Mouse (Mus musculus): ENCODE data around the gene Myrip. TPM values are rescaled to one million over a fixed set of nuclear protein-coding genes. Genes with fewer than 3 reads are reported as not detected.
"Not testable (repeated sequence)": the region's sequence is repeated elsewhere in the genome, so short reads cannot be mapped to it uniquely, and the experiment has no call there.

Myrip gene
- total RNA-seq, 1 experiment: 0.40 TPM

GRCm38 (mm10) chr9:120396579-120397185 lies 95.4 kb downstream of the Myrip start:
- no peak overlapping the region for H3K4me3 ChIP-seq (ENCODE audit: insufficient read depth in 1 of 2, low read depth in 1 of 2, low read length in 2 of 2, poor library complexity in 1 of 2, severe bottlenecking in 1 of 2)
- H3K36me3 ChIP-seq (ENCODE audit: control insufficient read depth, insufficient read depth, low read length, poor library complexity, severe bottlenecking): no peaks in the 10 kb centered on the region
- no peak overlapping the region for H3K9ac ChIP-seq (ENCODE audit: insufficient read depth, low read depth, low read length, poor library complexity, severe bottlenecking)
- H3K9me3 ChIP-seq (ENCODE audit: control insufficient read depth, insufficient read depth, low read depth, low read length): no peaks in the 10 kb centered on the region
- in situ Hi-C loops (cut with MboI; ENCODE audit: low sequenced_read_pairs in 2 of 2, unreplicated experiment in 2 of 2): no loop called here
- H3K4me1 ChIP-seq (ENCODE audit: control insufficient read depth in 2 of 2, insufficient read depth in 2 of 2, low read length in 2 of 2, poor library complexity in 1 of 2): no peaks in the 10 kb centered on the region
- H3K27ac ChIP-seq (ENCODE audit: insufficient read depth, low read depth, low read length, poor library complexity, severe bottlenecking): no peak overlapping the region
- TF ChIP-seq HCFC1 (IDR thresholded peaks at IDR 0.05; ENCODE audit: borderline replicate concordance, insufficient read depth, low read length) (no peak), ZC3H11A (IDR thresholded peaks at IDR 0.05; ENCODE audit: borderline replicate concordance, low read depth, low read length) (no peak), CHD2 (IDR thresholded peaks at IDR 0.05; ENCODE audit: low read depth, low read length) (no peak), MAFK (IDR thresholded peaks at IDR 0.05; ENCODE audit: insufficient read depth, low read depth, low read length) (no peak), ZNF384 (IDR thresholded peaks at IDR 0.05; ENCODE audit: low read depth, low read length) (no peak)
- no peak for DNase-seq (ENCODE audit: low read depth, low spot score)

GRCm38 (mm10) chr9:120398289-120398688 lies 97.0 kb downstream of the Myrip start:
- no peak overlapping the region for H3K4me3 ChIP-seq (ENCODE audit: insufficient read depth in 1 of 2, low read depth in 1 of 2, low read length in 2 of 2, poor library complexity in 1 of 2, severe bottlenecking in 1 of 2)
- TF ChIP-seq CHD2 (IDR thresholded peaks at IDR 0.05; ENCODE audit: low read depth, low read length): no peak
- DNase-seq (ENCODE audit: low read depth, low spot score): no peak
- H3K4me1 ChIP-seq (ENCODE audit: control insufficient read depth in 2 of 2, insufficient read depth in 2 of 2, low read length in 2 of 2, poor library complexity in 1 of 2): no peaks in the 10 kb centered on the region
- H3K36me3 ChIP-seq (ENCODE audit: control insufficient read depth, insufficient read depth, low read length, poor library complexity, severe bottlenecking): no peaks in the 10 kb centered on the region
- in situ Hi-C loops (cut with MboI; ENCODE audit: low sequenced_read_pairs in 2 of 2, unreplicated experiment in 2 of 2): no loop called here
- no peak overlapping the region for H3K27ac ChIP-seq (ENCODE audit: insufficient read depth, low read depth, low read length, poor library complexity, severe bottlenecking)
- H3K9me3 ChIP-seq (ENCODE audit: control insufficient read depth, insufficient read depth, low read depth, low read length): no peaks in the 10 kb centered on the region
- no peak overlapping the region for H3K9ac ChIP-seq (ENCODE audit: insufficient read depth, low read depth, low read length, poor library complexity, severe bottlenecking)

GRCm38 (mm10) chr9:120399537-120399936 lies 98.2 kb downstream of the Myrip start:
- in situ Hi-C loops (cut with MboI; ENCODE audit: low sequenced_read_pairs in 2 of 2, unreplicated experiment in 2 of 2); H3K27ac ChIP-seq (ENCODE audit: insufficient read depth, low read depth, low read length, poor library complexity, severe bottlenecking); H3K9ac ChIP-seq (ENCODE audit: insufficient read depth, low read depth, low read length, poor library complexity, severe bottlenecking); H3K36me3 ChIP-seq (ENCODE audit: control insufficient read depth, insufficient read depth, low read length, poor library complexity, severe bottlenecking); H3K4me1 ChIP-seq (ENCODE audit: control insufficient read depth in 2 of 2, insufficient read depth in 2 of 2, low read length in 2 of 2, poor library complexity in 1 of 2); H3K9me3 ChIP-seq (ENCODE audit: control insufficient read depth, insufficient read depth, low read depth, low read length); H3K4me3 ChIP-seq (ENCODE audit: insufficient read depth in 1 of 2, low read depth in 1 of 2, low read length in 2 of 2, poor library complexity in 1 of 2, severe bottlenecking in 1 of 2): not testable (repeated sequence)
- DNase-seq (ENCODE audit: low read depth, low spot score): peak; percentile 28

- Histone ChIP-seq H3K4me3 (ENCODE audit: insufficient read depth in 1 of 2, low read depth in 1 of 2, low read length in 2 of 2, poor library complexity in 1 of 2, severe bottlenecking in 1 of 2) (no peak overlapping the region), H3K9me3 (ENCODE audit: control insufficient read depth, insufficient read depth, low read depth, low read length) (no peaks in the 10 kb centered on the region), H3K4me1 (ENCODE audit: control insufficient read depth in 2 of 2, insufficient read depth in 2 of 2, low read length in 2 of 2, poor library complexity in 1 of 2) (no peaks in the 10 kb centered on the region), H3K36me3 (ENCODE audit: control insufficient read depth, insufficient read depth, low read length, poor library complexity, severe bottlenecking) (no peaks in the 10 kb centered on the region), H3K27ac (ENCODE audit: insufficient read depth, low read depth, low read length, poor library complexity, severe bottlenecking) (no peak overlapping the region), H3K9ac (ENCODE audit: insufficient read depth, low read depth, low read length, poor library complexity, severe bottlenecking) (no peak overlapping the region)
- no peak for TF ChIP-seq ZNF384 (IDR thresholded peaks at IDR 0.05; ENCODE audit: low read depth, low read length)
- no peak for TF ChIP-seq CHD2 (IDR thresholded peaks at IDR 0.05; ENCODE audit: low read depth, low read length)
- TF ChIP-seq MAFK (IDR thresholded peaks at IDR 0.05; ENCODE audit: insufficient read depth, low read depth, low read length): no peak
- no peak for TF ChIP-seq HCFC1 (IDR thresholded peaks at IDR 0.05; ENCODE audit: borderline replicate concordance, insufficient read depth, low read length)
- TF ChIP-seq ZC3H11A (IDR thresholded peaks at IDR 0.05; ENCODE audit: borderline replicate concordance, low read depth, low read length): no peak
- in situ Hi-C loops (cut with MboI; ENCODE audit: low sequenced_read_pairs in 2 of 2, unreplicated experiment in 2 of 2): no loop called here
- no peak for DNase-seq (ENCODE audit: low read depth, low spot score)
These were observed 101.1 kb downstream of the Myrip start for GRCm38 (mm10) chr9:120402368-120402767.

- TF ChIP-seq HCFC1 (IDR thresholded peaks at IDR 0.05; ENCODE audit: borderline replicate concordance, insufficient read depth, low read length) (no peak), CHD2 (IDR thresholded peaks at IDR 0.05; ENCODE audit: low read depth, low read length) (no peak), MAFK (IDR thresholded peaks at IDR 0.05; ENCODE audit: insufficient read depth, low read depth, low read length) (no peak), ZC3H11A (IDR thresholded peaks at IDR 0.05; ENCODE audit: borderline replicate concordance, low read depth, low read length) (no peak), ZNF384 (IDR thresholded peaks at IDR 0.05; ENCODE audit: low read depth, low read length) (no peak)
- no peaks in the 10 kb centered on the region for H3K4me1 ChIP-seq (ENCODE audit: control insufficient read depth in 2 of 2, insufficient read depth in 2 of 2, low read length in 2 of 2, poor library complexity in 1 of 2)
- H3K36me3 ChIP-seq (ENCODE audit: control insufficient read depth, insufficient read depth, low read length, poor library complexity, severe bottlenecking): no peaks in the 10 kb centered on the region
- H3K27ac ChIP-seq (ENCODE audit: insufficient read depth, low read depth, low read length, poor library complexity, severe bottlenecking): no peak overlapping the region; the same call in 1 of the 2 replicates
- H3K9ac ChIP-seq (ENCODE audit: insufficient read depth, low read depth, low read length, poor library complexity, severe bottlenecking): no peak overlapping the region
- DNase-seq (ENCODE audit: low read depth, low spot score): no peak
- no peaks in the 10 kb centered on the region for H3K9me3 ChIP-seq (ENCODE audit: control insufficient read depth, insufficient read depth, low read depth, low read length)
- in situ Hi-C loops (cut with MboI; ENCODE audit: low sequenced_read_pairs in 2 of 2, unreplicated experiment in 2 of 2): no loop called here
- H3K4me3 ChIP-seq (ENCODE audit: insufficient read depth in 1 of 2, low read depth in 1 of 2, low read length in 2 of 2, poor library complexity in 1 of 2, severe bottlenecking in 1 of 2): no peak overlapping the region
These were observed 102.3 kb downstream of the Myrip start for GRCm38 (mm10) chr9:120403661-120404060.

Data from ES-E14 (cell line).